Mouse (Mus musculus) ES-E14 (cell line): ENCODE data around the gene Ube2q2. TPM values are rescaled to one million over a fixed set of nuclear protein-coding genes. Genes with fewer than 3 reads are reported as not detected.

Experiments
- DNase-seq: peaks from one replicate; pipeline ENCODE4 v3.0.0-alpha.2; 2013; ENCODE audit warnings: low read depth, low spot score
- H3K27ac ChIP-seq: 2 replicates; pipeline ENCODE4 v1.5.1; 2012; ENCODE audit warnings: low read depth, mild to moderate bottlenecking, low read length, moderate library complexity, mixed read lengths; ENCODE audit not compliant: poor library complexity, insufficient read depth, severe bottlenecking
- H3K36me3 ChIP-seq: 2 replicates; pipeline ENCODE4 v1.6.1; 2012; ENCODE audit warnings: mild to moderate bottlenecking, low read length, moderate library complexity, mixed read lengths; ENCODE audit not compliant: control insufficient read depth, poor library complexity, insufficient read depth, severe bottlenecking
- H3K4me1 ChIP-seq, 2 experiments: fragments of 150-350 bp in 1 of 2; sonication (generic) in 1 of 2; 2 replicates each; pipeline ENCODE4 v1.6.1; 2012; ENCODE audit warnings: low read length in 2 of 2, mild to moderate bottlenecking in 1 of 2, mixed read lengths in 1 of 2; ENCODE audit not compliant: control insufficient read depth in 2 of 2, insufficient read depth in 2 of 2, poor library complexity in 1 of 2
- H3K4me3 ChIP-seq, 2 experiments: fragments of 150-350 bp in 1 of 2; sonication (generic) in 1 of 2; 2 replicates each; pipeline ENCODE4 v1.5.1; 2012; ENCODE audit warnings: low read length in 2 of 2, low read depth in 1 of 2, mild to moderate bottlenecking in 1 of 2, mixed read lengths in 1 of 2; ENCODE audit not compliant: insufficient read depth in 1 of 2, poor library complexity in 1 of 2, severe bottlenecking in 1 of 2
- H3K9ac ChIP-seq: 2 replicates; pipeline ENCODE4 v1.6.1; 2012; ENCODE audit warnings: low read depth, mild to moderate bottlenecking, low read length, mixed read lengths; ENCODE audit not compliant: poor library complexity, insufficient read depth, severe bottlenecking
- H3K9me3 ChIP-seq: fragments of 150-350 bp; sonication (generic); 2 replicates; pipeline ENCODE4 v1.6.1; 2012; ENCODE audit warnings: low read depth, mild to moderate bottlenecking, low read length; ENCODE audit not compliant: control insufficient read depth, insufficient read depth
- CHD2 ChIP-seq: IDR thresholded peaks from 2 replicates; pipeline ENCODE4 v1.6.1; 2014; ENCODE audit warnings: mild to moderate bottlenecking, low read depth, low read length, inconsistent platforms
- HCFC1 ChIP-seq: IDR thresholded peaks from 2 replicates; pipeline ENCODE4 v1.6.1; 2012; ENCODE audit warnings: low read length, inconsistent platforms, borderline replicate concordance; ENCODE audit not compliant: insufficient read depth
- MAFK ChIP-seq: IDR thresholded peaks from 2 replicates; pipeline ENCODE4 v1.6.1; 2014; ENCODE audit warnings: mild to moderate bottlenecking, low read depth, low read length, inconsistent platforms; ENCODE audit not compliant: insufficient read depth
- ZC3H11A ChIP-seq: IDR thresholded peaks from 2 replicates; pipeline ENCODE4 v1.6.1; 2012; ENCODE audit warnings: low read depth, mild to moderate bottlenecking, inconsistent platforms, low read length, borderline replicate concordance
- ZNF384 ChIP-seq: IDR thresholded peaks from 2 replicates; pipeline ENCODE4 v1.6.1; 2012; ENCODE audit warnings: low read depth, low read length, inconsistent platforms
- in situ Hi-C, 2 experiments: fragments of 600-800 bp; cut with MboI; formaldehyde crosslinking; loops; one replicate each; pipeline ENCODE4 v1.15.1; 2025; ENCODE audit warnings: low sequenced_read_pairs in 2 of 2, inconsistent platforms in 1 of 2; ENCODE audit not compliant: unreplicated experiment in 2 of 2
- total RNA-seq: library from RNA; depleted of rRNA; stranded (reverse); fragments of 300-350 nt; gene quantifications from 2 replicates; pipeline ENCODE4 v1.2.3, GENCODE M21; 2012

The Ube2q2 gene
- total RNA-seq, 1 experiment, result 24.9 TPM

GRCm38 (mm10) chr9:55208458-55208789 lies 59.8 kb downstream of the Ube2q2 start:
- TF ChIP-seq HCFC1, result no peak
- no peak for TF ChIP-seq ZC3H11A
- no peak for TF ChIP-seq ZNF384
- TF ChIP-seq CHD2, result no peak
- TF ChIP-seq MAFK, result no peak
- H3K27ac ChIP-seq, result peak overlapping the region; percentile 52; the same call in 1 of the 2 replicates
- H3K4me3 ChIP-seq, result peak overlapping the region; percentile 74 to 79
- in situ Hi-C loops, result no loop called here
- no peaks in the 10 kb centered on the region for H3K9me3 ChIP-seq
- peaks cover 11 to 18% of the 10 kb centered on the region in 2 experiments for H3K4me1 ChIP-seq
- H3K36me3 ChIP-seq, result peaks cover 6% of the 10 kb centered on the region; the same call in 1 of the 2 replicates
- DNase-seq, result no peak
- peak overlapping the region; percentile 75; the same call in 1 of the 2 replicates for H3K9ac ChIP-seq

GRCm38 (mm10) chr9:55208790-55209481 lies 60.3 kb downstream of the Ube2q2 start, which contains the start of gene Fbxo22:
Gene Fbxo22, plus strand, starts transcription at chr9:55208925.
- in situ Hi-C loops, result no loop called here
- Histone ChIP-seq H3K4me1 (peaks cover 11 to 19% of the 10 kb centered on the region in 2 experiments), H3K9ac (peak within 1 kb of the TSS; percentile 75), H3K4me3 (peak within 1 kb of the TSS; percentile 74 to 79), H3K36me3 (peaks cover 7% of the 10 kb centered on the region), H3K9me3 (no peaks in the 10 kb centered on the region), H3K27ac (peak within 1 kb of the TSS; percentile 52)
- peak; percentile 75 for DNase-seq
- TF ChIP-seq HCFC1 (peak; percentile 80), CHD2 (no peak)

- H3K4me1 ChIP-seq, result peaks cover 16 to 40% of the 10 kb centered on the region in 2 experiments
- peaks cover 13% of the 10 kb centered on the region for H3K36me3 ChIP-seq
- H3K9me3 ChIP-seq, result no peaks in the 10 kb centered on the region
- in situ Hi-C loops, result no loop called here
- H3K4me3 ChIP-seq, result peak overlapping the region in 1 of 2 experiments; percentile 27; a peak in 3 of 4 replicates
- no peak for TF ChIP-seq MAFK
- TF ChIP-seq ZNF384, result no peak
- no peak for TF ChIP-seq HCFC1
- TF ChIP-seq CHD2, result no peak
- no peak for TF ChIP-seq ZC3H11A
- DNase-seq, result no peak
- peak overlapping the region; percentile 40; the same call in 1 of the 2 replicates for H3K27ac ChIP-seq
- peak overlapping the region; percentile 46; the same call in 1 of the 2 replicates for H3K9ac ChIP-seq
These were observed 63.0 kb downstream of the Ube2q2 start for GRCm38 (mm10) chr9:55211611-55212010.

GRCm38 (mm10) chr9:55213396-55213795 lies 64.7 kb downstream of the Ube2q2 start:
- no peak for DNase-seq
- Histone ChIP-seq H3K4me3 (0 out of 4 replicates have a peak overlapping the region, but pooled peaks of 1 of the 2 experiments have one; percentile 0), H3K9ac (peak overlapping the region; percentile 6; the same call in 1 of the 2 replicates), H3K27ac (peak overlapping the region; percentile 56), H3K4me1 (peaks cover 22 to 49% of the 10 kb centered on the region in 2 experiments), H3K36me3 (peaks cover 21% of the 10 kb centered on the region), H3K9me3 (no peaks in the 10 kb centered on the region)
- no peak for TF ChIP-seq HCFC1
- TF ChIP-seq MAFK, result no peak
- TF ChIP-seq ZC3H11A, result no peak
- no peak for TF ChIP-seq CHD2
- TF ChIP-seq ZNF384, result no peak
- in situ Hi-C loops, result no loop called here
